Mouse (Mus musculus): ENCODE results near the gene Kansl2. TPM values are rescaled to one million over a fixed set of nuclear protein-coding genes. Genes with fewer than 3 reads are reported as not detected.
"Not testable (repeated sequence)": the region's sequence is repeated elsewhere in the genome, so short reads cannot be mapped to it uniquely, and the experiment has no call there.

Gene Kansl2
- polyA plus RNA-seq, 1 experiment: 55.7 TPM

- Histone ChIP-seq H3K4me1 (ENCODE audit: control insufficient read depth, insufficient read depth, low read length) (peaks cover 2% of the 10 kb centered on the region; the same call in 1 of the 2 replicates), H3K27ac (ENCODE audit: insufficient read depth, low read length) (no peak overlapping the region), H3K4me3 (ENCODE audit: insufficient read depth, low read length) (no peak overlapping the region)
- TF ChIP-seq CTCF (IDR thresholded peaks at IDR 0.05; ENCODE audit: extremely low read depth, insufficient read depth, low read length) (no peak), POLR2A (IDR thresholded peaks at IDR 0.05; ENCODE audit: extremely low read depth, insufficient read depth, low read length) (no peak)
These were observed 12.8 kb downstream of the Kansl2 start for GRCm38 (mm10) chr15:98521245-98521644.

DNA sequence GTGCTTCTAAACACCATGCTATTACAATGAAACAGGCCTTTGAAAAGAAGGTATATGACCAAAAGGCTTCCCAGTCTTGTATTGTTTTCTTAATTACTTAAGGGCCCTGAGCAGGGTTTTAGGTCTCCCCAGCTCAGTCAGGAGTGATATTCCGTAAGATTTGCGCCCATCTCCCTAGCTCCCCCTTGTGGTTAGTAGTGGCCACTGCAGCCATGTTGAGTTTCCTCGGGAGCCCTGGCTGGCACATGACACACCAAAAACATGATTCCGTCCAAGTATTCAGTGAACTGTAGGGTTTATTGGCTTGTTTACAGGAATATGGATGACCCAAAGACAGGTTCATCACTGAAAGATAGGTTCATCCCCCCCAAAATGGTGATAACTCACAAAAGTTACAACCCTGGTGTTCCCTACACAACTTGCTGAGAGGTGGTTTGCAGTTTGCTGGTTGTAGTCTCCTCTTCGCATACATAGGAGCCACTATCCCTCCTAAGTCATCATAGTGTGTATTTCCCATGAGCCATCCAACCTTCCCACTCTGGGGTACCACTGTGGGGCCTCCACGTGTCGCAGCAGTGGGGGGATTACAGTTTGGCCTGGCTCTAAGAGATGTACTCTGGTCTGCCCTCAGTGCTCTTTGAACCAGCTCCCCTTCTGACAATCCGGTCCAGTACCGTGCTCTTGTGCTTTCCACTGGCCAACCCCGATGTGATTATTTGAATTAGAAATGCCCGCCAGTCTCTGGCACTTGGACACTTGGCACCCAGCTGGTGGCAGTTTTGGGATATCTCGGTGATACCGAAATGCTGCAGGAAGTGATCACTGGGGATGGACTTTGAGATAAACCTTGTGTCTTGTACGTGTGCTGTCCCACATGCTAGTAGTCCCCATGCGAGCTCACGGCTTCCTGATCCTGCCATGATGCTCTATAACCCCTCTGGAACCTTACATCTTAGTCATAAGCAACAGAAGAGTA lies 16.4 kb downstream of the Kansl2 start:
- H3K4me3 ChIP-seq (ENCODE audit: insufficient read depth, low read length): no peak overlapping the region
- H3K4me1 ChIP-seq (ENCODE audit: control insufficient read depth, insufficient read depth, low read length): peaks cover 4% of the 10 kb centered on the region; the same call in 1 of the 2 replicates
- H3K27ac ChIP-seq (ENCODE audit: insufficient read depth, low read length): no peak overlapping the region
- TF ChIP-seq CTCF (IDR thresholded peaks at IDR 0.05; ENCODE audit: extremely low read depth, insufficient read depth, low read length) (peak; percentile 81), POLR2A (IDR thresholded peaks at IDR 0.05; ENCODE audit: extremely low read depth, insufficient read depth, low read length) (no peak)

GRCm38 (mm10) chr15:98514845-98515244 lies 19.2 kb downstream of the Kansl2 start:
- H3K27ac ChIP-seq (ENCODE audit: insufficient read depth, low read length); H3K4me3 ChIP-seq (ENCODE audit: insufficient read depth, low read length): not testable (repeated sequence)

DNA sequence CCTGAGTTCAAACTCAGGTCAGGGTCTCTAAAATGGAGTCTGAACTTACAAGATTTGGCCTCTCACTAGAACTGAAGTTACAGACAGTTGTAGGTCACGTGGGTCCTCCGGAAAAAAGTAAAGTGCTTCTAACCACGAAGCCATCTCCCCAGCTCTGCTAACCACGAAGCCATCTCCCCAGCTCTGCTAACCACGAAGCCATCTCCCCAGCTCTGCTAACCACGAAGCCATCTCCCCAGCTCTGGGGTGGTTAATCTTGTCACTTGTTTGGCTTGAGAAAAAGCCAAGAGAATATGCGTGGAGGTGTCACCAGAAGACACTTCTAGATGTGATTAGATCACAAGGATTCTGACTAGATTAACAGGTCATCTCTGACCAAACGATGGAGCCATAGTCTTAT lies 19.9 kb downstream of the Kansl2 start:
- Histone ChIP-seq H3K4me1 (ENCODE audit: control insufficient read depth, insufficient read depth, low read length) (peaks cover 2% of the 10 kb centered on the region; the same call in 1 of the 2 replicates), H3K4me3 (ENCODE audit: insufficient read depth, low read length) (no peak overlapping the region), H3K27ac (ENCODE audit: insufficient read depth, low read length) (no peak overlapping the region)
- TF ChIP-seq POLR2A (IDR thresholded peaks at IDR 0.05; ENCODE audit: extremely low read depth, insufficient read depth, low read length) (no peak), CTCF (IDR thresholded peaks at IDR 0.05; ENCODE audit: extremely low read depth, insufficient read depth, low read length) (no peak)

More at GRCm38 (mm10) chr15:98514845-98515244, 19.2 kb downstream of the Kansl2 start:
- not testable (repeated sequence) for H3K4me1 ChIP-seq (ENCODE audit: control insufficient read depth, insufficient read depth, low read length)

GRCm38 (mm10) chr15:98513676-98514075 lies 20.4 kb downstream of the Kansl2 start:
- H3K27ac ChIP-seq (ENCODE audit: insufficient read depth, low read length); H3K4me3 ChIP-seq (ENCODE audit: insufficient read depth, low read length); H3K4me1 ChIP-seq (ENCODE audit: control insufficient read depth, insufficient read depth, low read length): not testable (repeated sequence)

DNA sequence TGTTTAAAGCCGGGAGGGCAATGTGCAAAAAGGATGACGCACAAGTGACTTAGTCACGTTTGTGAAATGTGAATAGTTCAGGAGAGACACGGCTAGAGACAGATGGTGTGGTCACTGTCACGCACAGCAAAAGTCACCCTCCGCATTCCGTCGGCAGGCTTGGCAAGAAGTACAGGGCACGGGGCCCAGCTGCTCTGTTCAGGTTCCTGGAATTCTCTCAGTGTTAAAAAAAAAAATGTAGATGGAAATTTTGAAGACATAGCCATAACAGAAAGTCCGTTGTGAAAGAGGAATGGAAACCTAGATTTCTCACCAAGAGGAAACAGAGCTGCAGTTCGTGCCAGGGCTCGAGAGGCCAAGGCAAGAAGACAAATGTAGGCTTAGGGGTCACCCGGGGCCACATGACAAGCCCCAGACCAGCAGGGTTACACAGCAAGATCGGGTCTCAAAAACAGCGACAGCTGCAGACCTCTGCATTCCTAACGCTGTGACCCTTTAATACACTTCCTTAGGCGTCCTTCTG lies 21.2 kb downstream of the Kansl2 start:
- Histone ChIP-seq H3K27ac (ENCODE audit: insufficient read depth, low read length) (no peak overlapping the region), H3K4me1 (ENCODE audit: control insufficient read depth, insufficient read depth, low read length) (peaks cover 2% of the 10 kb centered on the region; the same call in 1 of the 2 replicates), H3K4me3 (ENCODE audit: insufficient read depth, low read length) (no peak overlapping the region)
- no peak for TF ChIP-seq CTCF (IDR thresholded peaks at IDR 0.05; ENCODE audit: extremely low read depth, insufficient read depth, low read length)
- no peak for TF ChIP-seq POLR2A (IDR thresholded peaks at IDR 0.05; ENCODE audit: extremely low read depth, insufficient read depth, low read length)

DNA sequence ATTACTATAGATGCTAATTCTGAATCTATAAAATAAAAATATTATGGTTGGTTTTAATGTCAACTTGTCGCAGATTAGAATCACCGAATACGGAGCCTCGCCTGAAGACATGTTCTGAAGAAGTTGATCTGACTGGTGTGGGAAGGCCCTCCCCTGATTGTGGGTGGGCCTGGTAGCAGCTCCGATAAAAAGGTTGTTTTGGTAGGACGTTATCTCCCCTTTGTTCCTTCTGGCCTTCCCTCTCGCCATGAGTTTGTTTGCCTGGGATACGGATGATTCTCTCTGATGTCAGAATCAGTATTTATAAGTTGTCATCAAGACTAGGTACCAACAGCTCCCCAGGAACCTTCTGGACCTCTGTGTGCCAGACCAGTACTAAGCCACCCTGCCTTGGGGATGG lies 21.8 kb downstream of the Kansl2 start:
- Histone ChIP-seq H3K27ac (ENCODE audit: insufficient read depth, low read length) (no peak overlapping the region), H3K4me1 (ENCODE audit: control insufficient read depth, insufficient read depth, low read length) (peaks cover 2% of the 10 kb centered on the region; the same call in 1 of the 2 replicates), H3K4me3 (ENCODE audit: insufficient read depth, low read length) (no peak overlapping the region)
- TF ChIP-seq POLR2A (IDR thresholded peaks at IDR 0.05; ENCODE audit: extremely low read depth, insufficient read depth, low read length) (no peak), CTCF (IDR thresholded peaks at IDR 0.05; ENCODE audit: extremely low read depth, insufficient read depth, low read length) (no peak)

DNA sequence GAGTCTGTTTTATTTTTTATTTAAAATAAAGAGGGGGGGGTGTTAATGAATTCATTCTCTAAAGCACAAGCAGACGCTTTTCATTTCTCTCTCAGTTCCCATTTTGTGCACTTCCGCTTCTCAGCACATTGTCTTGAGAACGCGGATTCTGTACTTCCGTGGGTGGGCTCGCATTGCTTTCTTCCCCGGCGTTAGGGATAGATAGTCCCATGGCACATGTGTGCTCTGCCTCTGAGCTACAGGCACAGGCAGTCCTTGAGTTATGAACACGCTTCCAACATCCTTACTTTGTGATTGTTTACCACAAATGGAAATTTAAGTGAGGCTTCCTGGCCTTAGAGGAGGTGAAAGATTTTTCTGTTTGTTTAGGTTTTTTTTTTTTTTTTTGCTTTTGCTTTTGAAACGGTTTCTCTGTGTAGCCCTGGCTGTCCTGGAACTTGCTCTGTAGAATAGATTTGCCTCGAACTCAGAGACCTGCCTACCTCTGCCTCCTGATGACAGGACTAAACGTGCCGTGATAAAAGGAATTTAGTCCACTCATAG lies 22.6 kb downstream of the Kansl2 start:
- no peak overlapping the region for H3K27ac ChIP-seq (ENCODE audit: insufficient read depth, low read length)
- peaks cover 2% of the 10 kb centered on the region; the same call in 1 of the 2 replicates for H3K4me1 ChIP-seq (ENCODE audit: control insufficient read depth, insufficient read depth, low read length)
- TF ChIP-seq CTCF (IDR thresholded peaks at IDR 0.05; ENCODE audit: extremely low read depth, insufficient read depth, low read length): no peak
- no peak for TF ChIP-seq POLR2A (IDR thresholded peaks at IDR 0.05; ENCODE audit: extremely low read depth, insufficient read depth, low read length)
- H3K4me3 ChIP-seq (ENCODE audit: insufficient read depth, low read length): no peak overlapping the region

DNA sequence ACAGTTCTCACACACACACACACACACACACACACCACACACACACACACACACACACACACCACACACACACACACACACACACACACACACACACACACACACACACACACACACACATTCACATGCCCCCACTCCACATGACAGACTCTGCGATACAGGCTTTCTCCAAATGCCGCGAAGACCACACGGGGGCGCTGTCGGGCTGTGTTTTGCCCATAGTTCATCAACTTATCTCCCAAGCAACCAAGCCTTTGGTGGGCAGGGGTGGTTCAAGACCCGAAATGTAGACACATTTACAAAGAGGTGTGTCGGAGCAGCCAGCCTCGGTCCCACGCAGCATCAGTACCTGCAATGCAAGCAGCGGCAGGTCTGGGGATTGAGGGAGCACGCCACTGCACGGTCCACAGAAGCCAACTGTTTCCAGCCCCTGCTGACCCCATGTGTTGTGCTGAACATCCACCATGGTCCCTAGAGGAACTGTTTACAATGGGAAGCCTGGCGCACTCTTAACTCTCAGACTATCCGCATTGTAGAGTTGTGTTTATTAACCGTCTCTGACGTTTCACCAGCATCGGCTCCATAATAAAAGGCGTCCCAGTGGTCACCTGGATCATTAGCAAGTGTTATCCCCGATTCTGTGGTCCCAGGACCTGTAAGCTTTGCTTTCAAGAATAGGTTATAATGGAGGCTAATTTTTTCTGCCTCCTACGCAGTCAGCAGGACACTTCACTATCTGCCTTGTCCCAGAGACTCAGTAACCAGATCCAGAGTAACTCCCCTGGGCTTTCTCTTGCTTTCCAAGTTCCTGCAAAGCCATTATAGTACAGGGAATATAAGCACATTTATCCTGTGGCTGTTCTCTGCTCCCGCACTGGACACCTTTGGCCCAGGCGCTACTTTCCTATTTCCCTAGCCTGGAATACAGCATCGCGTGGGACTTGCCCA lies 23.4 kb downstream of the Kansl2 start:
- Histone ChIP-seq H3K27ac (ENCODE audit: insufficient read depth, low read length) (no peak overlapping the region), H3K4me1 (ENCODE audit: control insufficient read depth, insufficient read depth, low read length) (peaks cover 2% of the 10 kb centered on the region; the same call in 1 of the 2 replicates), H3K4me3 (ENCODE audit: insufficient read depth, low read length) (no peak overlapping the region)
- no peak for TF ChIP-seq POLR2A (IDR thresholded peaks at IDR 0.05; ENCODE audit: extremely low read depth, insufficient read depth, low read length)
- TF ChIP-seq CTCF (IDR thresholded peaks at IDR 0.05; ENCODE audit: extremely low read depth, insufficient read depth, low read length): peak; percentile 61
